Mouse (Mus musculus) cerebellum, postnatal 10 days (tissue): ENCODE measurements at regions not wholly inside any gene's neighbourhood (a gene's known extent, or its start where the extent isn't known, plus 50 kb on each side); places are given as distances from the start of the nearest gene placed in this dataset.

Experiments used
- DNase-seq, 2 experiments: peaks; one replicate each; pipeline ENCODE4 v3.0.0; 2021; ENCODE audit warnings: mixed read lengths in 2 of 2

- DNase-seq: no peak
Observed at GRCm38 (mm10) chr3:68758609-68759008, 68.2 kb downstream of the Il12a start.

- peak; percentile 49 to 56 for DNase-seq
Observed at GRCm38 (mm10) chr3:68759375-68759774, 68.9 kb downstream of the Il12a start.

DNA sequence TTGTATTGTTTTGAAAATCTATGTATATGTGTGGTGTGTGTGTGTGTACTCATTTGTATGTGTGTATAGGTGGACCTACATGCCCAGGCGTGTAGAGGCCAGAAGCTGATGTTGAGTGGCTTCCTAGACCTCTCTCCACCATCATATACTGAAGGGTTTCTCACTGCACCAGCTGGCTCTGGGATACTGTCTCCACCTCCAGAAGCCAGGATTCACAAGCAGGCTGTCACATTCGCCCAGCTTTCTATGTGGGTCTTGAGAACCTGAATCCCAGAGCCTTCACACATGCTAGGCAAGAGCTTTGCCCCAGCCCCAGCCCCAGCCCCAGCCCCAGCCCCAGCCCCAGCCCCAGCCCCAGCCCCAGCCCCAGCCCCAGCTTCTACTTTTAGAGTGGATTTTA, 70.4 kb downstream of the Il12a start:
- DNase-seq: peak in 1 of 2 experiments; percentile 11

GRCm38 (mm10) chr3:68761242-68761625, 70.8 kb downstream of the Il12a start:
- no peak for DNase-seq

DNA sequence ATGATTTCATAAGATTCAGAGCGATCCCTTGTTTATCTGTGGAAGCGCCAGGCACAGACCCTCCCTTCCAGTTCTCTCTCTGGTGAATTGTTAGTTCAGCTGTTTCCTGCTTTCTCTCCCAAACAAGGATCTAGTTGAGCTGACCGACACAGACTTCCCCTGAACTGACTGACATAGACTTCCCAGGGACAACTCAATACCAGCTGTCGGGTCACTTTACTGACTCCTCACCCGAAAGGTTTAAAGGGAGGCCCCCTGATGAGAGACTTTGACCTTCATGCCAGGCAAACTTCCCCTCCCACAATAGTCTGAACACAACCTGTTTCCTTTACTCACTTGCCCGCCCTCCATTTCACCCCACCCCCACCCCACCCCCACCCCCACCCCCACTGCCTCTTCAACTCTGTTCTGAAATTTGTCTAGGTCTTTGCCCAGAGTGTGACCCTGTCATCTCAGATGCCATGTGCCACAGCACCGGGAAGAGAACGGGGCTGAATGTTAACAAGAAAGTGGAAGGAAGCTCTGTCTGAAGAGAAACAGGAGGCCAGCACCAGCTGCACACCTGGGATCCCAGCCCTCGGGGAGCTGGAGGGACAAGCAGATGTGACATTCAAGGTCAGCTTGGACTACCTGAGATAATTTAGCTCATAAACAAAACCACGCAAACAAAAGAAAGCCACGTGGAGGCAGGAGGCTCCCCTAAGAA, 71.3 kb downstream of the Il12a start:
- DNase-seq: peak in 1 of 2 experiments; percentile 11

DNA sequence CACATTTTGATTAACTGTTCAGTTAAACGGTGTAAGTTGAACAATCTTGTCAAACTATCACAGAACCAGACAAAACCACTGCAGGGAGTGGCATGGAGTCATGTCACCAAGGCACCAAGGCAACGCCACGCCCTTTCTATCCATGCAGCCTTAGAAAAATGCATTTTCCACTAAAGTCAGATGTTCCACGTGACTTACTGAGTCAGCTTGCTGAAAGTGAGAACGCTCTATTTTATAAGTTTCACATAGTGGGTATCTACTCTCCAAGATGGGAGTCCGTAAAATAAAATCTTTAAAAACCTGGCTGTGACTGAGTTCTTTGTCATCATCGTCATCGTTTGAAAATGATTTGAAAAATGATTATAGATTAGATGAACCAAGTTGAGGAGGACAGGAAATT, 72.5 kb downstream of the Il12a start:
- no peak for DNase-seq

GRCm38 (mm10) chr3:68764336-68764735, 73.9 kb downstream of the Il12a start:
- DNase-seq: no peak

DNA sequence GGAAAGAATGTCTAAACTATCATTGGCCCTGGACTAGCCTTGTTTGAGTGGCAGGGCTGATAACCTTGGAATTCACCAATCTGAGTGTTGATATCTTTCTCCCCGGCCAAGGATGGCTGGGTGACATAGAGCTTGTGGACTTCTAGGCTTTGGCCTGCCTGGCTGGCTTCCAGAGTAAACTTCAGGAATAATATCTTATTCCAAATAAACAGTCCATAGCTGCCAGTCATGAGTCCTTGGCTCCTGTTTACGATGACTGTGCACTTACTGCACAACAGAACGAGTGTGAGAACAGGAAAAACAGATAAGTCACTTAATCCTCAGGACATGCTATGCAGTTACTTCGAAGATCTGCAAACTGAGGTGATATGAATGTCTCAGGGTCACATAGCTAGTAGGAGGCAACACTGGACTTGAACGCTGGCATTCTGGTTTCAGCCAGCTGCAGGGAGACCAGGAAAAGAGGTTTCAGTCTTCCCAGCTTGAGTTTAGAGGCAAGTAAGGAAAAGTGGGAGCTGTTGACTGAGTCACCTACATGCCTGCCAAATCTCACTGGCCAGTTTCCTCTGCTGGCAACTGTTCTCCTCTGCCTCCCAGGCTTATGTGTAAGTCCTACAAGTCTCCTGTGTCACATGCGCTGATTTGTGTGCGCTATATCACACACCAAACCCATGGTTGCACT, 74.6 kb downstream of the Il12a start:
- peak; percentile 13 to 17 for DNase-seq

GRCm38 (mm10) chr3:68771579-68771978, 81.1 kb downstream of the Il12a start:
- DNase-seq: peak; percentile 15 to 22

DNA sequence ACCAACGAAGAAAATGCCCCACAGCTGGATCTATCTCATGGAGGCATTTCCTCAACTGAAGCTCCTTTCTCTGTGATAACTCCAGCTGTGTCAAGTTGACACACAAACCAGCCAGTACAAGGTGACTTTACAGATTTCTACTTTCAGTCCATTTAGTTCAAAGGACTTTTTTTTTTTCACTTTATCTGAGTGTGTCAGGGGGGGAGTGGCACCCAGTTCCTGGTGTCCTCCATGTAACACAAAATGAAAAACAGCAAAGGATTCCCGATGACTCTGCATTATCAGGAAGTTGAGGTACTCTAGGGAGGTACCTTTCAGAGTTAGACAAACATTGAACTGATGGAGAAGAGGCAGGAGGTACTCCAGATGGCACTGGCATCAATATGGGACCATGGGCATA, 87.4 kb downstream of the Il12a start:
- DNase-seq: no peak

DNA sequence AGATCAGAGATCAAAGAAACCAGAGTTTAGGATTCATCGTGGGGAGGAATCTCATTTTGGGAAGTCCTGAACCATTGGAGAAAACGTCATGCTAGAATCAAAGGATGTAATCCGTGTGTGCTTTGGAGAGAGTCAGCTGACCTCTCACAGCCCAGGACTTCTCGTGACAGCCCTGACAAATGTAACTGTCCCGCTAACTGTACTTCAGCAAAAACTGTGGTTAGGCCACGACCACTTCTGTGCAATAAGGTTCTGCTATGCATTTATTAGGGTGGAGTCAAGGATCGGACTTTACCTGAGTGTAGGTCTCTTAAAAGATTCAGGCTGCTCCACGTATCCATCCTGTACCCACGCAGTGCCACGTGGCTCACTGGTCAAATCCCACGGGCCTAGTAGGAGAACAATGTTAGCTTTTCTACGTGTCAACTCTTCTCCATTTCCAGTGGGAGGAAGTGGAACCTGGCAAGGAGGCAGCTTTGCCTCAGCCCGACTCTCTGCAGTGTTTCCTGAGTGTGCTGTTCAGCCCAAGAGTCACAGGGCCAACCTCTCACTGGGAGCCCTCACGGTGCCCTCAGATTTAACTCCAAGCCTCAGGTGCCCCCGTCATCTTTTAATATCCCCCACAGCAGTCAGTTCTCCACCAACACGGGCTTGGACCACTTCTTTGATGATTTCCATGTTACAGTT, 88.1 kb downstream of the Il12a start:
- DNase-seq: no peak

GRCm38 (mm10) chr3:68780843-68781242, 88.5 kb upstream of the 1110032F04Rik start:
- peak; percentile 55 to 61 for DNase-seq

- peak in 1 of 2 experiments; percentile 8 for DNase-seq
Observed at GRCm38 (mm10) chr3:68781466-68781865, 87.9 kb upstream of the 1110032F04Rik start.

- no peak for DNase-seq
Observed at GRCm38 (mm10) chr3:68782363-68782762, 87.0 kb upstream of the 1110032F04Rik start.

DNA sequence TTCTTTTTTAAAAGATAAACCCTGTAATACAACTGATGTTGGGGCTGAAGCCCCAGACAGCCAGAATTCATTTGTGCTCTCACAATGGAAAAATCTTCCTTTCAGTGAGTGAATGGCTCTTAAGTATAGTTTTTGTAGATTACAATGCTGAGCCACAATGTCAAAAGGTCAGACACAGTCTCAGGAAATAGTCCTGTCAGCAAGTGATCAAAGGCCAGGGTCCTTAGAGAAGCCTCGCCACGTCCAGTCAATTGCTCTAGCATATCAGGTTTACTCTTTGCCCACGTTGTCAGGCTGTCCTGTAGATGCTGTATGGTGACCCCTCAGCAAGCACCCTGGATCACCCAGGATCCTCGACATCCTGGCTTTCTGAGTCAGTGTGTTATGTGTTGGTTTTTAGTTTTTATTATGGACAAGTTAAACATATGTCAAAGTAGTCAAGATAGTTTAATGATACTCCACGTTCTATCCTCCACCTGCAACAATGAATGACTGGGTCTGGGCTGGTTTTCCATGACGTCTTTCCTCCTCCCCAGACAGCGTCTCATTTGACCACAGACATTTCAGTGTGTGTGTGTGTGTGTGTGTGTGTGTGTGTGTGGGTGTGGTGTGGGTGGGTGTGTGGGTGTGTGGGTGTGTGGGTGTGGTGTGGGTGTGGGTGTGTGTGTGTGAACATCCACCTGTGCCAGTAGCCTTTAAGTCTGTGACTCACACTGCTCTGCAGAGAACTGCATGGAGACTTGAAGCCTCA, 85.5 kb upstream of the 1110032F04Rik start:
- DNase-seq: no peak

GRCm38 (mm10) chr3:68786771-68787170, 82.6 kb upstream of the 1110032F04Rik start:
- DNase-seq: no peak

DNA sequence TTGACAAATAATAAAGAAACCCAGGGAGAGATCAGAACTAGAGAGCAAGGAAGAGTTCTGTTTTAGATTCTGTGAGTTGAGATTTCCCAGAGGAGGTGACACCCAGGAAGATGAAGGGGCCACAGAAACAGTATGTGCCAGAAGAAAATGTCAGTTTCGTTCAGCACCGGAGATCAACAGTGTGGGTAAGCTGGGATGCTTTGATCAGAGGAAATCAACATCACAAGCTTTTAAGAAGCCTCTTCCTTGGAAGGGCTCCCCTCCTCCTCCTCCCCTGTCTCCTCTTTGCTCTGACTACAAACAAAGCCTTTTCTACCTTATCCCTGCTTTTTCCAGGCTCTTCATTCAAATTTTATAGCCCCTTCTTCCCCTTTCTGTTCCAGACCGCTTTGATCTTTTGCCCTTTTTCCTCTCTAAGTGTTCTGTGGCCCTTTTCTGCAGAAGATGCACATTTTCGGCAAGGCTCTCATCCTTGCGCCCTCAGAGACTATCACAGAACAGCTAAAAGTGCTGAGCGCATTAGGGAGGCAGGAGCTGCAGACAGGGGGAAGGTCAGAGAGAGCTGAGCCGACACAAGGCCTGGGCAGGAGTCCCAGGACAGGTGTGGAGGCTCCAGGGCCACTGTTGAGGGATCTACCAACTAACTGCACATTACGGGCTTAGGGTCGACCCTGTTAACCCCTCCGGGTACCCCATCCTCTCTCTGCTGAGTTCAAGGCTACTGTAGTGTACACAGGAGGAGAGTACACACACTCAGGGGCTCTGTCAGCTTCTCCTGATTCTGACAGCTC, 81.8 kb upstream of the 1110032F04Rik start:
- DNase-seq: no peak

DNA sequence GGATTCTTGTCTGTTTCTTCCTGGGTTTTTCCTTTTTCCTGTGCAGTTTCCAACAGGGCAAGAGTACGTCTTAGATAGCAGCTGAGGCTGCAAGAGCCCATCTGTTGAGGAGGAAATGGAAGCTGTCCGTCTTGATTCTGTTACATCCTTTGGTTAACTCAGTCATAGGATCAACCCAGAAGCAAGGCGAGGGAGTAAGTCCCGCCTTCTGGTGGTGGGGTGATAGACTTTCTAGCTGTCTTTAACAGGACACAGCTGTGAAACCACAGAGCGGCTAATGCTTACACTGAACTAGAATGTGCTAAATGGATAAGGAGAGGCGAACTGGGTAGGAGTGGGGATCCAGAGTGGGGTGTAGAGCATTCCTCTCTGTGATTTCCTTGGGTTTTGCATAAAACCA, 79.9 kb upstream of the 1110032F04Rik start:
- no peak for DNase-seq

- DNase-seq: no peak
Observed at GRCm38 (mm10) chr3:68790466-68790865, 78.9 kb upstream of the 1110032F04Rik start.

- DNase-seq: no peak
Observed at GRCm38 (mm10) chr3:68792883-68793282, 76.5 kb upstream of the 1110032F04Rik start.

DNA sequence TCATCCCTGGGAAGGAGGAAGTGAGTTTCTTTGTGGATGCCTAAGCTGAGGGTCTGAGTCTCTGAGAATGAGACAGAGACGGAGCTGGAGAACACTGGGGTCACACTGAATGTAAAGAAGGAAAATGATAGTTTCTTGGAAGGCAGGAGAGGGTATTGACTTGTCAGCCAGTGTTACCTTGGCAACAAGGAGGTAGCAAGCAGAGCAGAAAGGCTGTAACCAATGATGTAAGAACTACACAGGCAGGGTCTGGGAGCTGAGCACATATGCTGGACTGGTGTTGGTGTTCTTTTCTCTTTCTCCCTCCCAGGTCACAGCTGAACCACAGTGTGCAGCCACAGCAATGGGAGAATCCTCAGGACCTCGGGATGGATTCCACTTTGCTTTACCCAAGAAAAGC, 75.5 kb upstream of the 1110032F04Rik start:
- peak; percentile 17 to 25 for DNase-seq

DNA sequence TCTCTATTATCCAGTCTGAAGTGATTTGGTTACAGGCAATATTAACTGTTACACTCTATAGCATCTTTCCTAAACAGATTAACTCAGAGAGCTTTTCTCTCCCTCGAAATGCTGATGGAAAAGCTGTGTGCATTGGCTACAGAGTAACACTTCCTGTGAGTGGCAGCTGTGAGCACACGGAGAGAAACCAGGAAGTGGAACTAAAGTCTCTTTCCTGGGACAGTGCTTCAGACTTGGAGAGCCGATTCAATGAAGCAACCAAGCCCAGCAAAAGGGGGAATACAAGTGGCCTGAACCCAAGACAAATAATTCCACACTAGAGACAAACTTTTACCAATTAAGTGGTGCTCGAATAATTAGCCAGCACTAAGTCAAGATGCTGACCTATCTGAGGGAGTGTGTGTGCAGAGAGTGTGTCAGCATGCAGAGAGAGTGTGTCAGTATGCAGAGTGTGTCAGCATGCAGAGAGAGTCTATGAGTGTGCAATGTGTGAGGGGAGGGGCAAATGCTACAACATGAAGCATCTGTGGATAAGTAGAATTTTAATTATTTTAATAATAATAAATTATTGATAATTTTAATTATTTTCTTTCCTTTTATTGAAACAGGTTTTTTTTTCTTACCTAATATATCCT, 74.9 kb upstream of the 1110032F04Rik start:
- DNase-seq: peak in 1 of 2 experiments; percentile 4
